In genomic region chr2:30066046-30066901, GRCm38 (mm10) we compare ENCODE assay signal across 8 mouse cellular contexts. TPM values are rescaled to one million over a fixed set of nuclear protein-coding genes. Genes with fewer than 3 reads are reported as not detected.
DNase-seq lines count a peak whose midpoint lies in the region; ATAC-seq and TF ChIP-seq lines count a peak whose summit lies in the region.

No protein-coding gene starts in this region.

- no peaks in the 10 kb centered on the region for H3K9me3 ChIP-seq in lung, embryonic 16.5 days (ENCODE audit: control insufficient read depth, low read length)

- H3K4me3 ChIP-seq in lung, embryonic 16.5 days (ENCODE audit: low read length) = peak overlapping the region; percentile 100
- H3K4me3 ChIP-seq in thymus, adult 2 months (ENCODE audit: control insufficient read depth, insufficient read depth, low read length) = peak overlapping the region; percentile 55

- peak overlapping the region; percentile 99 for H3K9ac ChIP-seq in lung, embryonic 16.5 days (ENCODE audit: low read length)

- peak overlapping the region; percentile 99 for H3K27ac ChIP-seq in lung, embryonic 16.5 days (ENCODE audit: low read length)
- H3K27ac ChIP-seq in thymus, adult 2 months (ENCODE audit: control insufficient read depth, insufficient read depth, low read length) = peak overlapping the region; percentile 53

- peaks cover 32% of the 10 kb centered on the region for H3K4me1 ChIP-seq in lung, embryonic 16.5 days (replicated peaks; ENCODE audit: control insufficient read depth, insufficient read depth, low read length)
- peaks cover 24% of the 10 kb centered on the region for H3K4me1 ChIP-seq in thymus, adult 2 months (replicated peaks; ENCODE audit: control insufficient read depth, insufficient read depth, low read length)

- 0 out of 2 replicates have a peak, but pooled peaks have one; percentile 18 for TF ChIP-seq CTCF in thymus, adult 2 months (IDR thresholded peaks at IDR 0.05; ENCODE audit: borderline replicate concordance, control insufficient read depth, extremely low read depth, insufficient read depth, low read length, poor library complexity)

- TF ChIP-seq POLR2A in thymus, adult 2 months (IDR thresholded peaks at IDR 0.05; ENCODE audit: control insufficient read depth, extremely low read depth, insufficient read depth, low read length, poor library complexity) = peak; percentile 79; the same call in 1 of the 2 replicates

- peak; percentile 66 to 80 for ATAC-seq in hematopoietic stem cell, adult 5-6 weeks (replicated peaks in 1 of 2; ENCODE audit: insufficient read depth in 1 of 2, low FRiP score in 2 of 2, low TSS enrichment in 1 of 2, low read depth in 1 of 2, poor library complexity in 2 of 2, severe bottlenecking in 2 of 2)
- peak; percentile 94 for ATAC-seq in lung, embryonic 16.5 days (ENCODE audit: low read depth)

- peaks cover 14% of the 10 kb centered on the region for H3K36me3 ChIP-seq in lung, embryonic 16.5 days (ENCODE audit: control insufficient read depth, insufficient read depth, low read length)
- peaks cover 22% of the 10 kb centered on the region for H3K36me3 ChIP-seq in thymus, adult 2 months (ENCODE audit: control insufficient read depth, insufficient read depth, low read length)

- H3K27me3 ChIP-seq in lung, embryonic 16.5 days (ENCODE audit: control insufficient read depth, insufficient read depth, low read depth, low read length) = no peaks in the 10 kb centered on the region
- no peaks in the 10 kb centered on the region for H3K27me3 ChIP-seq in thymus, adult 2 months (ENCODE audit: control insufficient read depth, insufficient read depth, low read length)

- DNase-seq in MN1 (ENCODE audit: low spot score) = peak; percentile 95
- DNase-seq in cerebellum, adult 8-10 months = peak; percentile 92
- DNase-seq in forelimb bud, embryonic 11.5 days (ENCODE audit: low read depth, low spot score) = peak; percentile 96
- DNase-seq in layer of hippocampus, adult 9-11 months = peak; percentile 96
- peak; percentile 98 for DNase-seq in ovary, adult 18-20 months (ENCODE audit: low spot score)
- peak; percentile 93 for DNase-seq in thymus, adult 2 months

- peak overlapping the region; percentile 67 for H3K4me2 ChIP-seq in lung, embryonic 16.5 days (ENCODE audit: low read depth, low read length)

- 0% methylated on average over 37 of the region's 101 CpGs for WGBS in lung, embryonic 16.5 days
- WGBS in thymus, adult 2 months = under 1% methylated on average over 93 of the region's 101 CpGs

RNA-seq across cellular contexts. Expression of gene Set, which starts 9.1 kb away (rescaled TPM):
- 1,010 and 1,764 TPM in 2 replicates for total RNA-seq in hematopoietic stem cell, adult 5-6 weeks (2017)
- polyA plus RNA-seq in lung, embryonic 16.5 days (2015; fragmentation: Nextera tagmentation; extraction: Ambion mirVana) = 350 and 369 TPM in 2 replicates
- polyA plus RNA-seq in thymus, adult 2 months (2012; rRNA removed) = 71.7 and 103 TPM in 2 replicates

RNA-seq across cellular contexts. Expression of gene Pkn3, which starts 11.2 kb away (rescaled TPM):
- 20.9 and 24.7 TPM in 2 replicates for total RNA-seq in hematopoietic stem cell, adult 5-6 weeks (2017)
- polyA plus RNA-seq in lung, embryonic 16.5 days (2015; fragmentation: Nextera tagmentation; extraction: Ambion mirVana) = 14.2 and 16.7 TPM in 2 replicates
- polyA plus RNA-seq in thymus, adult 2 months (2012; rRNA removed) = 8.0 and 8.8 TPM in 2 replicates

RNA-seq across cellular contexts. Expression of gene Wdr34, which starts 17.6 kb away (rescaled TPM):
- total RNA-seq in hematopoietic stem cell, adult 5-6 weeks (2017) = 8.4 and 11.6 TPM in 2 replicates
- polyA plus RNA-seq in lung, embryonic 16.5 days (2015; fragmentation: Nextera tagmentation; extraction: Ambion mirVana) = 29.4 and 32.9 TPM in 2 replicates
- polyA plus RNA-seq in thymus, adult 2 months (2012; rRNA removed) = 18.3 and 23.1 TPM in 2 replicates

RNA-seq across cellular contexts. Expression of gene Zdhhc12, which starts 27.2 kb away (rescaled TPM):
- total RNA-seq in hematopoietic stem cell, adult 5-6 weeks (2017) = 5.4 and 6.5 TPM in 2 replicates
- polyA plus RNA-seq in lung, embryonic 16.5 days (2015; fragmentation: Nextera tagmentation; extraction: Ambion mirVana) = 32.0 and 33.5 TPM in 2 replicates
- polyA plus RNA-seq in thymus, adult 2 months (2012; rRNA removed) = 146 and 160 TPM in 2 replicates

RNA-seq across cellular contexts. Expression of gene Zer1, which starts 58.1 kb away (rescaled TPM):
- 12.6 and 15.6 TPM in 2 replicates for total RNA-seq in hematopoietic stem cell, adult 5-6 weeks (2017)
- 6.1 and 7.8 TPM in 2 replicates for polyA plus RNA-seq in lung, embryonic 16.5 days (2015; fragmentation: Nextera tagmentation; extraction: Ambion mirVana)
- 140 and 153 TPM in 2 replicates for polyA plus RNA-seq in thymus, adult 2 months (2012; rRNA removed)

Comparison
In these comparisons a context has a peak if more than half of its experiments do, and no peak if none do; other contexts are left out.
1. Peak in every context shown above with its lines: DNase-seq, ATAC-seq, H3K4me3 ChIP-seq and H3K27ac ChIP-seq.